Mouse (Mus musculus) C2C12 (cell line): Measurements from ENCODE around the gene Gtdc1.
A peak's percentile ranks its signal among the peaks of the same experiment; 100 is the strongest.

Experiments used
- CTCF ChIP-seq: IDR thresholded peaks from one replicate; pipeline ENCODE4 v1.5.1; 2011; ENCODE audit not compliant: control insufficient read depth, insufficient read depth, insufficient read length
- MYOD1 ChIP-seq: IDR thresholded peaks from one replicate; pipeline ENCODE4 v1.6.1; 2011; ENCODE audit warnings: low read depth; ENCODE audit not compliant: control insufficient read depth, insufficient read length
- MYOG ChIP-seq: IDR thresholded peaks from one replicate; pipeline ENCODE4 v1.6.1; 2011; ENCODE audit not compliant: control insufficient read depth, insufficient read length; ENCODE audit errors: extremely low read depth
- USF1 ChIP-seq: IDR thresholded peaks from one replicate; pipeline ENCODE4 v1.6.1; 2011; ENCODE audit warnings: low read depth, mild to moderate bottlenecking, control low read depth, moderate library complexity

GRCm38 (mm10) chr2:44956232-44956631 is 28.8 kb upstream of the Gtdc1 start:
- TF ChIP-seq MYOG (no peak), CTCF (no peak), USF1 (no peak), MYOD1 (peak; percentile 93)
